Mouse (Mus musculus): ENCODE results near the gene Atoh8.

- TF ChIP-seq CTCF (IDR thresholded peaks at IDR 0.05; ENCODE audit: borderline replicate concordance, extremely low read depth, insufficient read depth, insufficient read length) (no peak), POLR2A (IDR thresholded peaks at IDR 0.05; ENCODE audit: borderline replicate concordance, extremely low read depth, insufficient read depth, insufficient read length, poor library complexity, severe bottlenecking) (no peak)
These were observed 842 bp downstream of the Atoh8 start for GRCm38 (mm10) chr6:72234372-72235097.
